Mouse (Mus musculus) CH12.LX (cell line): Measurements from ENCODE around the gene Serpina3b. TPM values are rescaled to one million over a fixed set of nuclear protein-coding genes. Genes with fewer than 3 reads are reported as not detected.

Source experiments
- DNase-seq: peaks from one replicate; pipeline ENCODE4 v3.0.0-alpha.2; 2013; ENCODE audit errors: extremely low read depth
- H3K27ac ChIP-seq: 2 replicates; pipeline ENCODE4 v1.5.1; 2012; ENCODE audit warnings: low read depth, mild to moderate bottlenecking, control low read depth, moderate library complexity; ENCODE audit not compliant: insufficient read depth
- H3K27me3 ChIP-seq: replicated peaks from 2 replicates; pipeline ENCODE3; 2012; ENCODE audit warnings: inconsistent platforms
- H3K36me3 ChIP-seq, 2 experiments: replicated peaks in 1 of 2; 2 replicates each; pipeline versions ENCODE3 to v1.6.1; 2012; ENCODE audit warnings: inconsistent platforms in 1 of 2, low read length in 1 of 2, mild to moderate bottlenecking in 1 of 2, mixed read lengths in 1 of 2, moderate library complexity in 1 of 2; ENCODE audit not compliant: control insufficient read depth in 1 of 2, insufficient read depth in 1 of 2
- H3K4me1 ChIP-seq, 2 experiments: 2 replicates each; pipeline ENCODE4 v1.6.1; 2012; ENCODE audit warnings: inconsistent platforms in 1 of 2, moderate library complexity in 1 of 2; ENCODE audit not compliant: insufficient read depth in 2 of 2, control insufficient read depth in 1 of 2
- H3K4me2 ChIP-seq: 2 replicates; pipeline ENCODE4 v1.6.1; 2012; ENCODE audit warnings: low read depth, mild to moderate bottlenecking, control low read depth; ENCODE audit not compliant: poor library complexity, insufficient read depth, severe bottlenecking
- H3K4me3 ChIP-seq, 3 experiments: fragments of 150-350 bp in 1 of 3; sonication (generic) in 1 of 3; replicated peaks in 1 of 3; 2 replicates each; pipeline versions ENCODE3 to v1.5.1; 2011 to 2012; ENCODE audit warnings: low read depth in 2 of 3, low read length in 2 of 3, mild to moderate bottlenecking in 2 of 3, moderate library complexity in 2 of 3, control low read depth in 1 of 3, improper control_type of control experiment in 1 of 3, inconsistent platforms in 1 of 3, mixed read lengths in 1 of 3; ENCODE audit not compliant: poor library complexity in 1 of 3
- H3K79me2 ChIP-seq: replicated peaks from 2 replicates; pipeline ENCODE4 v1.6.1; 2012; ENCODE audit warnings: mild to moderate bottlenecking, moderate library complexity; ENCODE audit not compliant: control insufficient read depth, poor library complexity, insufficient read depth, severe bottlenecking; ENCODE audit errors: extremely low read depth
- H3K9ac ChIP-seq: 2 replicates; pipeline ENCODE4 v1.6.1; 2012; ENCODE audit warnings: low read depth, mild to moderate bottlenecking, control low read depth, moderate library complexity; ENCODE audit not compliant: insufficient read depth
- H3K9me3 ChIP-seq: replicated peaks from 2 replicates; pipeline ENCODE3; 2012; ENCODE audit warnings: low read length, inconsistent platforms, mixed read lengths
- BHLHE40 ChIP-seq: IDR thresholded peaks from 2 replicates; pipeline ENCODE4 v1.6.1; 2011; ENCODE audit warnings: mild to moderate bottlenecking, low read depth, low read length, improper control_type of control experiment
- CHD1 ChIP-seq: IDR thresholded peaks from 2 replicates; pipeline ENCODE4 v1.6.1; 2012; ENCODE audit warnings: low read depth, low read length, improper control_type of control experiment, inconsistent platforms
- EP300 ChIP-seq: IDR thresholded peaks from 2 replicates; pipeline ENCODE4 v1.6.1; 2011; ENCODE audit warnings: low read length, improper control_type of control experiment
- GABPA ChIP-seq: IDR thresholded peaks from 2 replicates; pipeline ENCODE4 v1.6.1; 2012; ENCODE audit warnings: low read depth, low read length, improper control_type of control experiment, inconsistent platforms; ENCODE audit not compliant: insufficient replicate concordance
- JUN ChIP-seq: IDR thresholded peaks from 2 replicates; pipeline ENCODE4 v1.6.1; 2011; ENCODE audit warnings: low read depth, mild to moderate bottlenecking, low read length, improper control_type of control experiment, moderate library complexity; ENCODE audit not compliant: insufficient read depth
- MAZ ChIP-seq: IDR thresholded peaks from 2 replicates; pipeline ENCODE4 v1.6.1; 2012; ENCODE audit warnings: low read depth, mild to moderate bottlenecking, inconsistent platforms, low read length, improper control_type of control experiment, moderate library complexity
- MXI1 ChIP-seq: IDR thresholded peaks from 2 replicates; pipeline ENCODE4 v1.6.1; 2011; ENCODE audit warnings: mild to moderate bottlenecking, low read depth, low read length, improper control_type of control experiment
- MYC ChIP-seq: IDR thresholded peaks from 2 replicates; pipeline ENCODE4 v1.6.1; 2011; ENCODE audit warnings: low read depth, mild to moderate bottlenecking, improper control_type of control experiment, low read length
- NELFE ChIP-seq: IDR thresholded peaks from 2 replicates; pipeline ENCODE4 v1.6.1; 2011; ENCODE audit warnings: low read depth, low read length, improper control_type of control experiment
- NRF1 ChIP-seq: IDR thresholded peaks from 2 replicates; pipeline ENCODE4 v1.6.1; 2014; ENCODE audit warnings: low read depth, mild to moderate bottlenecking, inconsistent platforms, low read length, improper control_type of control experiment, moderate library complexity
- POLR2A ChIP-seq: IDR thresholded peaks from 2 replicates; pipeline ENCODE4 v1.6.1; 2011; ENCODE audit warnings: low read depth, mild to moderate bottlenecking, improper control_type of control experiment, low read length
- RCOR1 ChIP-seq: conservative IDR thresholded peaks from 2 replicates; pipeline ENCODE4 v1.6.1; 2012; ENCODE audit warnings: low read depth, mild to moderate bottlenecking, inconsistent platforms, low read length, improper control_type of control experiment
- USF1 ChIP-seq: IDR thresholded peaks from 2 replicates; pipeline ENCODE4 v1.6.1; 2014; ENCODE audit warnings: low read depth, mild to moderate bottlenecking, inconsistent platforms, low read length, improper control_type of control experiment
- ZKSCAN1 ChIP-seq: IDR thresholded peaks from 2 replicates; pipeline ENCODE4 v1.6.1; 2012; ENCODE audit warnings: low read depth, inconsistent platforms, low read length, improper control_type of control experiment, borderline replicate concordance
- ZMIZ1 ChIP-seq: IDR thresholded peaks from 2 replicates; pipeline ENCODE4 v1.6.1; 2012; ENCODE audit warnings: low read depth, mild to moderate bottlenecking, inconsistent platforms, low read length, improper control_type of control experiment
- dilution Hi-C: fragments of 300-500 bp; cut with MboI; formaldehyde crosslinking; loops from 2 replicates; pipeline ENCODE4 v1.14.3; 2020; ENCODE audit warnings: low sequenced_read_pairs; ENCODE audit not compliant: extremely low pct_unique_long_range_greater_than_20kb, extremely low pct_ligation_motif_present
- in situ Hi-C: fragments of 300-500 bp; cut with MboI; formaldehyde crosslinking; loops from 3 replicates; pipeline ENCODE4 v1.14.3; 2019; ENCODE audit warnings: low sequenced_read_pairs, low pct_ligation_motif_present, low pct_unique_long_range_greater_than_20kb, mixed read lengths
- polyA plus RNA-seq: library from polyadenylated mRNA; unstranded; fragments of >175 nt; gene quantifications from 2 replicates; pipeline ENCODE4 v1.2.1, GENCODE M21; 2012; ENCODE audit warnings: low read depth; ENCODE audit not compliant: insufficient read length
- total RNA-seq, 2 experiments: library from RNA; depleted of rRNA; stranded (reverse); fragments of 300-350 nt in 1 of 2; fragments of >200 nt in 1 of 2; gene quantifications; 2 replicates each; pipeline ENCODE4 v1.2.3; 2012 to 2014

Serpina3b gene
- total and polyA plus RNA-seq, 3 experiments = not detected

GRCm38 (mm10) chr12:104140543-104141103 is 12.8 kb downstream of the Serpina3b start:
- Histone ChIP-seq H3K9me3 (no peaks in the 10 kb centered on the region), H3K9ac (no peak overlapping the region), H3K79me2 (no peaks in the 10 kb centered on the region), H3K27ac (no peak overlapping the region), H3K4me2 (no peak overlapping the region), H3K27me3 (peaks cover 79% of the 10 kb centered on the region)
- no peak for DNase-seq
- in situ Hi-C loops = no loop called here
- TF ChIP-seq BHLHE40 (no peak), ZMIZ1 (no peak), MXI1 (no peak), EP300 (no peak), CHD1 (no peak), USF1 (no peak)
- TF ChIP-seq, all 38 proteins: peak for 0
- H3K4me3 ChIP-seq = no peak overlapping the region
- dilution Hi-C loops = no loop called here
- H3K36me3 ChIP-seq = no peaks in the 10 kb centered on the region
- H3K4me1 ChIP-seq = no peaks in the 10 kb centered on the region

- no peaks in the 10 kb centered on the region for H3K79me2 ChIP-seq
- H3K27me3 ChIP-seq = peaks cover 80% of the 10 kb centered on the region
- H3K27ac ChIP-seq = no peak overlapping the region
- no peaks in the 10 kb centered on the region for H3K4me1 ChIP-seq
- no peaks in the 10 kb centered on the region for H3K9me3 ChIP-seq
- no peak for DNase-seq
- dilution Hi-C loops (no loop called here), in situ Hi-C loops (no loop called here)
- H3K4me2 ChIP-seq = no peak overlapping the region
- H3K4me3 ChIP-seq = no peak overlapping the region
- no peak for TF ChIP-seq ZKSCAN1
- TF ChIP-seq MAZ = no peak
- no peak for TF ChIP-seq NRF1
- TF ChIP-seq JUN = no peak
- no peak for TF ChIP-seq POLR2A
- no peak for TF ChIP-seq USF1
- no peak for TF ChIP-seq RCOR1
- no peak for TF ChIP-seq NELFE
- TF ChIP-seq CHD1 = no peak
- TF ChIP-seq MYC = no peak
- TF ChIP-seq BHLHE40 = no peak
- no peak for TF ChIP-seq GABPA
- no peak overlapping the region for H3K9ac ChIP-seq
- H3K36me3 ChIP-seq = no peaks in the 10 kb centered on the region
Observed at GRCm38 (mm10) chr12:104141506-104141905, 13.7 kb downstream of the Serpina3b start.
